Mouse (Mus musculus) B cell, adult 67 days (primary cell): ENCODE measurements around the gene Otor. TPM values are rescaled to one million over a fixed set of nuclear protein-coding genes. Genes with fewer than 3 reads are reported as not detected.

ENCODE experiments used
- total RNA-seq, 2 experiments: library from RNA; stranded (reverse); gene quantifications; 4 replicates each; pipeline ENCODE4 v1.2.4; 2023

The Otor gene
- total RNA-seq: not detected

DNA sequence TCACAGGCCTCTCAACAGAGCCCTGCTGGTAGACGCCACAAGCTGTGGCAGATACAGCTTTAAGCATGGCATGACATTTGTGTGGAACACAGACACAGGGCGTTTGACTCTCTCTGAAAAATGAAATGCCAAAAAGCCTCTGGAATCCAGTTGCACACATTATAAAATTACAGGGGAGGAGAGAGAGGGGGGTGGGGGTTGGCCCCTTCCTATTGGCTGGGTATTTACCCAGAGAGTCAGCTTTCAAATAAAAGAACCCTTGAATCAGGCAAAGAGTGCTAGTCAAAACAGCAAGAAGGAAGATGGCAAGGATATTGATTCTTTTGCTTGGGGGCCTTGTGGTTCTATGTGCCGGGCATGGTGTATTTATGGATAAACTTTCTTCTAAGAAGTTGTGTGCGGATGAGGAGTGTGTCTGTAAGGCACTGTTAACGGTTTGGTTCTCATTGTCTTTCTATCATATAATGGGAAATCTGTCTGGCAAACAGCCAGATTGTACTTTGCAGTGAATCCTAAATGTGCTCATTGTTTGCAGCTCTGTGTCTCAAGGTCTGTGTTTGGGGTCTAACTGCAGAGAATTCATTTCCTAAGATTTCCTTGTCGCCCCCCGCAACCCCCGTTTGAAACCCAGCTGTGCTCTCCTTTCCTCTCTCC lies at the start of gene Otor:
Gene Otor (plus strand): TSS at position 276 of the 654 bp plus-strand sequence.

DNA sequence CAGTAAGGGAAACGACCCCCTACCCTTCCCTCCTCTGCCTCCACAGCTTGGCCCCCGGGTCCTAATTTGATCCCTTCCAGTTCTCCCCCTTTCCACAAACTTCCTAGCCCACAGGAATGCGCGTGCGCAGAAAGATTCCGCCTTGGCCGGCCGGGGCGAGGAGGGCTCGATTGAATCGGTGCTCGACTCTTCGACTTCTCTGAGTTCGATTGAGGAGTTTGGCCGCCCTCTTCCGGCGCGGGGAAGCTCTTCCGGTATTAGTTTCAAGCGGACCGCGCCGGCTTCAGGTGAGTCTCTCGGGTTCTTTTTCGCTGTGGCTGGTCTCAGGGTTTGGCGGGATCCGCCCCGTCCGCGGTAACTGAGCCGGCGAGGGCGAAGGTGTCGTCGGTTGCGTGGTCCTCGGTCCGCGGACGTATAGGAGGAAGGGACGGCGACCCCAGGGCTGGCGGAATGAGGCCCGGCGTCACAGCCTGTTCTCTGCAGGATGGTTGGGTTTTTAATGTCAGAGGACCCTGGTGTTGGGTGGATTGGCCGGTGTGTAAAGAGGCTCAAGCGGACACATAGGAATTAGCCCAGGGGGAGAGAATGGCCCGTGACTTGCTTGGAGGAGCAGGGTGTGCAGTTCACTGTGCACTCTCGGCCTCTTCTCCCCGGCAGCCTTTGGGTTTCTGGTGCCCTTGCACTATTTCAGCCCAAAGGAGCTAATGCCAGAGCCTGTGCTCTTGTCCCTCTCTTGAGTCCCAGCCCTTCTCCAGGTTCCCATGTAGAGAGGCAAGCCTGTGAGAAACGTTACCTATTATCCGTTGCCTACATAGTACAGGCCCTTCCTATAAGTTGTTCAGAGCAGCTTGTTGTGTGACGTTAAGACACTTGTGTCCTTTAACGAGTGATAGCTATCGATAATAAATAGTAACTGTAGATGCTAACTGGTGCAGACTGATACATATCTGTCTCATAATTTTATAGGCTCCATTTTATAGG lies 15.2 kb upstream of the Otor start, which contains the start of gene Snrpb2:
Gene Snrpb2 (plus strand): TSS at position 228 of the 981 bp plus-strand sequence.

Other genes starting within 250 kb of the Otor start
- 10 to 100 TPM; 25.1 to 25.9 TPM for gene Kif16b, start 176.9 kb upstream of the Otor start, total RNA-seq
- gene Snrpb2, start 15.4 kb upstream of the Otor start, total RNA-seq: 10 to 100 TPM; 57.5 to 61.3 TPM